Mouse (Mus musculus): Measurements from ENCODE around the gene Parp11. TPM values are rescaled to one million over a fixed set of nuclear protein-coding genes. Genes with fewer than 3 reads are reported as not detected.

The Parp11 gene
- polyA plus RNA-seq, 1 experiment, result 6.1 TPM

GRCm38 (mm10) chr6:127439540-127440195 is 7.0 kb upstream of the Parp11 start:
- no peak for TF ChIP-seq GATA1 (IDR thresholded peaks at IDR 0.05; ENCODE audit: low read length)

GRCm38 (mm10) chr6:127440416-127441104 is 6.1 kb upstream of the Parp11 start:
- TF ChIP-seq GATA1 (IDR thresholded peaks at IDR 0.05; ENCODE audit: low read length), result no peak

GRCm38 (mm10) chr6:127442584-127442983 is 4.1 kb upstream of the Parp11 start:
- no peak for TF ChIP-seq GATA1 (IDR thresholded peaks at IDR 0.05; ENCODE audit: low read length)

GRCm38 (mm10) chr6:127443910-127444309 is 2.7 kb upstream of the Parp11 start:
- TF ChIP-seq GATA1 (IDR thresholded peaks at IDR 0.05; ENCODE audit: low read length), result no peak

GRCm38 (mm10) chr6:127444466-127444865 is 2.2 kb upstream of the Parp11 start:
- no peak for TF ChIP-seq GATA1 (IDR thresholded peaks at IDR 0.05; ENCODE audit: low read length)

GRCm38 (mm10) chr6:127447686-127448460 is 1.2 kb downstream of the Parp11 start:
- no peak for TF ChIP-seq GATA1 (IDR thresholded peaks at IDR 0.05; ENCODE audit: low read length)

- TF ChIP-seq GATA1 (IDR thresholded peaks at IDR 0.05; ENCODE audit: low read length), result no peak
These were observed 2.2 kb downstream of the Parp11 start for GRCm38 (mm10) chr6:127448869-127449268.

- TF ChIP-seq GATA1 (IDR thresholded peaks at IDR 0.05; ENCODE audit: low read length), result no peak
These were observed 3.1 kb downstream of the Parp11 start for GRCm38 (mm10) chr6:127449531-127450422.

- no peak for TF ChIP-seq GATA1 (IDR thresholded peaks at IDR 0.05; ENCODE audit: low read length)
These were observed 7.0 kb downstream of the Parp11 start for GRCm38 (mm10) chr6:127453407-127454343.

- TF ChIP-seq GATA1 (IDR thresholded peaks at IDR 0.05; ENCODE audit: low read length), result no peak
These were observed 7.7 kb downstream of the Parp11 start for GRCm38 (mm10) chr6:127454344-127454707.

- TF ChIP-seq GATA1 (IDR thresholded peaks at IDR 0.05; ENCODE audit: low read length), result no peak
These were observed 8.2 kb downstream of the Parp11 start for GRCm38 (mm10) chr6:127454809-127455208.

- TF ChIP-seq GATA1 (IDR thresholded peaks at IDR 0.05; ENCODE audit: low read length), result no peak
These were observed 8.8 kb downstream of the Parp11 start for GRCm38 (mm10) chr6:127455440-127455839.

GRCm38 (mm10) chr6:127456769-127457168 is 10.1 kb downstream of the Parp11 start:
- no peak for TF ChIP-seq GATA1 (IDR thresholded peaks at IDR 0.05; ENCODE audit: low read length)

GRCm38 (mm10) chr6:127459776-127460175 is 13.1 kb downstream of the Parp11 start:
- no peak for TF ChIP-seq GATA1 (IDR thresholded peaks at IDR 0.05; ENCODE audit: low read length)

Data from G1E-ER4 (cell line).